Mouse (Mus musculus) bone marrow macrophage, adult 2 months (primary cell): ENCODE data around the gene Adamts16.

Experiments used
- CTCF ChIP-seq: IDR thresholded peaks from 2 replicates; pipeline ENCODE4 v1.5.1; 2012; ENCODE audit warnings: low read depth, mild to moderate bottlenecking, low read length, moderate library complexity
- POLR2A ChIP-seq: IDR thresholded peaks from 2 replicates; pipeline ENCODE4 v1.6.1; 2012; ENCODE audit warnings: mild to moderate bottlenecking, low read depth, low read length, borderline replicate concordance

- TF ChIP-seq CTCF (no peak), POLR2A (no peak)
These were observed 161.3 kb downstream of the Adamts16 start for GRCm38 (mm10) chr13:70680316-70680715.
